Mouse (Mus musculus) CH12F3 (cell line): ENCODE results near the gene Gm27029.
"Not testable (repeated sequence)": the region's sequence is repeated elsewhere in the genome, so short reads cannot be mapped to it uniquely, and the experiment has no call there.

Experiments used
- in situ Hi-C: fragments of 300-500 bp; cut with MboI; formaldehyde crosslinking; loops from 2 replicates; pipeline ENCODE4 v1.14.3; 2020; ENCODE audit warnings: low sequenced_read_pairs

The Gm27029 gene

GRCm38 (mm10) chr11:101457631-101458030 lies 33.0 kb upstream of the Gm27029 start:
- in situ Hi-C loops = no loop called here

DNA sequence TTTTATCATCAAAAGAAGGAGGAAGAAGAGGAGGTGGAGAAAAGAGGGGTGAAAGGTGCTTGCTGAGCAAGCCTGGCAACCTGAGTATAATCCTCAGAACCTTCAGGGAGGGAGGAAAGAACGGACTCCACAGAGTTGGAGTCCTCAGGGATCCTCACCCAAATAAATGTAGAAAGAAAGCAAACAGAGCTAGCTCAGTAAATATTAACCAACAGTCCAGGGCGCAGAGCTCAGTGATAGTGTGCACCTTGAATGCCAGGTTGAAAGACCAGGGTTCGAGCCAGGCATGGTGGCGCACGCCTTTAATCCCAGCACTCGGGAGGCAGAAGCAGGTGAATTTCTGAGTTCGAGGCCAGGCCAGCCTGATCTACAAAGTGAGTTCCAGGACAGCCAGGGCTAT lies 31.0 kb upstream of the Gm27029 start:
- in situ Hi-C loops = no loop called here

DNA sequence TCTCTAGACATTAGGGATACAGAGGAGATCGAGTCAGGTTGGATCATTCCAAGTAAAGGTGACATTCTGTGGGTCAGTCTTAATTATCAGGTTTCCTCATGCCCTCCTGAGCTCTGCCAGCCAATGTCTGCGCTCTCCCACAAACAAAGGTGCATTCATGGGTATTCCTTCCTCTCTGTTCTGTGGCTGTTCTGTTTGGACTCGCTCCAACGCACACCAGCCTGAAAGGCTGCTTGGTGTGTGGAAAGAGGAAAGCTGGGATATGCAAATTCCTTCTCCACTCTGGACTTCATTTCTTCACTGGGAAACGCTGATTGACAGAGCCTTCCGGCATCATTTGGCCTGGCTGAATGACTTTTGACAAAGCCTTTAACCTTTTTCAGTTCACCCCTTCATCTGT lies 30.1 kb upstream of the Gm27029 start:
- in situ Hi-C loops = no loop called here

DNA sequence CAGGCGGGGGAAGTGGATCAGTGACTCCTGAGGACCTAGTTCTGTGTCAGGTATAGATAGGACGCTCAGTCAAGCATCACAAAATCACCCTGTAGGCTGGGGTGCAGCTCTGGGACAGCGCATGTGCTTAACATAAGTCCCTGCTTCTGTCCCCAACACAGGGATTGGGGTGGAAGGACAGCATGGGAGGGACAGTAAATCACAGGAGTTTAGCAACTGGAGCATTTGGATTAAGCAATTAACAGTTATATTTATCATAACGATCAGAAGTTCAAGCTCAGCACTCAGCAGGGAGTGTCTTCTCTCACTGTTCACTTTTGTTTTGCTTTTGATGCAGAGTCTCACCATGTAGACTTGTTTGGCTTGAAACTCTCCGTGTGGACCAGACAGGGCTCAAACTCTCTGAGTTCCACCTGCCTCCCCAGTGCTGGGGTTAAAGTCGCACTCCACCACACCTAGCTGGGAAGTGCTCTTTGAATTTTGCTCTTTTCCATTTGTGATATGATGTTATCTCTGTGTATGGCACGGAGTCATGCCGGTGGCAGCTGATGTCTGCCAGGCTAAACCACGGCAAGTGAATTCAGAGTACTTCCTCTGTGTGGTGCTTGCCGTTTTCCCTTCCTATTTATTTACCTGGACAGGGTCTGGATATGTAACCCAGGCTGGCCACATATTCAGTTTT lies 27.6 kb upstream of the Gm27029 start:
- in situ Hi-C loops = no loop called here

DNA sequence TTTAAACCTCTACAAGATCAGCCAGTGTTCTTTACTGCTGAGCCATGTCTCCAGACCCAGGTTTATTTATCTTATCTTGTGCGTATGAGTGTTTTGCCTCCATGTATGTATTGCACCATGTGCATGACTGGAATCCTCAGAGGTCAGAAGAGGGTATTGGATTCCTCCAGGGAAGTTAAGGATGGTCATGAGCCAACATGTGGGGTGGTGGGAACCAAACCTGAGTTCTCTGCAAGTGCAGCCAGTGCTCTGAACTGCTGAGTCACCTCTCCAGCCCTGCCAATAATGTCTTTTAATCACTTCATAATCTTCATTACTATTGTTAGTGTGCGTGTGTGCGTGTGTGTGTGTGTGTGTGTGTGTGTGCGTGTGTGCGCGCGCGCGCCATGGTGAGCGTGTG lies 26.9 kb upstream of the Gm27029 start:
- in situ Hi-C loops = no loop called here

- in situ Hi-C loops = no loop called here
Observed at GRCm38 (mm10) chr11:101450394-101450793, 25.8 kb upstream of the Gm27029 start.

- in situ Hi-C loops = not testable (repeated sequence)
Observed at GRCm38 (mm10) chr11:101449596-101449995, 25.0 kb upstream of the Gm27029 start.

GRCm38 (mm10) chr11:101448899-101449298 lies 24.3 kb upstream of the Gm27029 start:
- in situ Hi-C loops = no loop called here

DNA sequence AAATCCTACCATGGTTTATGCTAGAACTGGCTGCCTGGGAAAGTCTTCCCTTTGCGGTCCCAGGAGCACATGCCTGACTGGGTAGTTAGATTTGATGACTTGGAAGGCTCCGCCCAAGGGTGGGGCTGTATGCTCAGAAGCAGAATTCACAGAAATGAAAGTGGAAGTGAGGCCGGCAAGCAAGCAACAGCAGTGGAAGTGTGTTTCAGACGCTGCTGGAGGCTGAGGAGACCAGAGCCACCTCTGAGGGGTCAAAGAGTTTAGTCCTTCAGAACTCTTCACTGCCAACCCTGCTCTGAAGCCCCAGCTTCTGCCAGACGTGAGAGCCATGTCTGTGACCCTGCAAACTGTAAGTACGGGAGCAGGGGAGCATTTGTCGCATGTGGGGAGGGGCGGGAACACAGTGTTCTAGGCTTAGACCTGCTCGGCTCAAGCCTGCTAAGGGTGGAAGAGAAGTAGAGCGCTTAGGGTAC lies 23.7 kb upstream of the Gm27029 start, which contains the start of gene Ifi35:
Gene Ifi35, plus strand, starts transcription at position 134 of the 473 bp plus-strand sequence.
- in situ Hi-C loops = no loop called here

DNA sequence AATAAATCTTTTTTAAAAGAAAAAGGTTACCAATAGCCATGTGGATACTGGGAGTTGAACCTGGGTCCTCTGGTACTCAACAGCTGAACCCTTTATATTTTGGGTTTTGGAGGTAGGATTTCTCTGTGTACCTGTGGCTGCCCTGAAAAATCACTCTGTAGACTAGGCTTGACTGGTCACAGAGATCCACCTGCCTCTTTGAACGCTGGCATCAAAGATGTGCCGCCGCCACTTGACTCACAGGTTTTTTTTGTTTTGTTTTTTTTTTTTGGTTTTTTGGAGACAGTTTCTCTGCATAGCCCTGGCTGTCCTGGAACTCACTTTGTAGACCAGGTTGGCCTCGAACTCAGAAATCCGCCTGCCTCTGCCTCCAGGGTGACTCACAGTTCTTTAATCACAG lies 23.2 kb upstream of the Gm27029 start:
- in situ Hi-C loops = no loop called here

- in situ Hi-C loops = not testable (repeated sequence)
Observed at GRCm38 (mm10) chr11:101446860-101447259, 22.3 kb upstream of the Gm27029 start.

DNA sequence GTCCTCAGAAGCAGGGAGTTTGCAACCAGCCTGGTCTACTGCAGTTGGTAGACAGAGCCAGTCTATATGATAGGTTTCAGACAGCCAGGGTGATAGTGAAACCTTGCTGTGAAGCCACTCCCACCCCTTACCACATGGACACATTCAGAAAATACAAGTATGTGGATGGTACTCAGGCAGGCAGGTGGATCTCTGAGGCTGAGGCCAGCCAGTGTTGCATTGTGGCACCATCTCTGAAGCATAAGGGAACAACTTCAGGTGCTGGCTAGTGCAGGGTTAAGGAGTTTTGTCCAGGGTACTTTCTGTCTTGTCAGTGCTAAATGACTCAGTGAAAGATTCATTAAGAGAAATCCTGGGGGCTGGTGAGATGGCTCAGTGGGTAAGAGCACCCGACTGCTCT lies 21.7 kb upstream of the Gm27029 start:
- in situ Hi-C loops = no loop called here

DNA sequence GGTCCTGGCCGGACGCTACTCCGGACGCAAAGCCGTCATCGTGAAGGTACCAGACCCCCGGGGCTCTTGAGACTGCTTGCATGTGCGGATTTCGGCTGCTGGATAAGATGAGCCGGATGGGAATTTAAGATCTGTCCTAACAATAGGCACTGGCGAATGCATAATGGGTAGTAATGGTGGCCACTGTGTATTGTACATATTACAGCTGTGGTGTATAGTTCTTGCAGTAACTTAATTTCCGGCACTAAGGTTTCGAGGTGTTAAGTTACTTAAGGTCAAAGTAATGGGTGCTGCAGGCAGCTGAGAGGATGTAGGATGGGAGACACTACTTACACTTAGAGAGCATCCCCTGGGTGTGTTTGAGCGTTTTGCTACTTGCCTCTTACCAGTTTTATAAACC lies 18.2 kb upstream of the Gm27029 start:
- in situ Hi-C loops = no loop called here

DNA sequence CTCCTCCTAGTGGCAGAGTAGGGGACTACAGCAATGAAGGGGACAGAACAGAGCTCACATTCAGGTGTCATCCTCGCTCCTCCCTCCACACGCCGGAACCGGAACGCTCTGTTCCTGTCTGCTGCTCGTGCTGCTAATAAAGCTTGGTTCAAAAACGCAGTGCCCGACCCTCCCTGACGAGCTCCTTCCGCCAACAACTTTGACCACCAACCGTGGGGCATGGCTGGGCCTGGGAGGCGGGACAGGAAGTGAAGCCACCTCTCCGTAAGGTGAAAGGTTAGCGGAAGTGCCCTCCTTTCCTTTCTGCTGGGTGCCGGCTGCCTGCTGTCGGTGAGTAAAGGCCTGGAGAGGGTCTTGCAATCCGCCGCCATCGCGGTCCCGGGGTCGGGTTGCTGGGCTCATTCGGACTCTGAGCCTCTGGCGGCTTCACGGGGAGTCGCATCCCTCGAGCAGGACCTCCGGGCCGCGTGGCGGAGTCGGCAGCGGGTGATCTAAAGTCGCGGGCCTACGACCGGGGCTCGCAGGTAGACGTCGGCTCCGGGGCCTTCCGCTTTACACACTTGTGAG lies 17.6 kb upstream of the Gm27029 start, which contains the start of gene Rpl27:
Gene Rpl27, plus strand, starts transcription at position 172 of the 567 bp plus-strand sequence.
- in situ Hi-C loops = no loop called here

- in situ Hi-C loops = not testable (repeated sequence)
Observed at GRCm38 (mm10) chr11:101441450-101442126, 17.0 kb upstream of the Gm27029 start.

DNA sequence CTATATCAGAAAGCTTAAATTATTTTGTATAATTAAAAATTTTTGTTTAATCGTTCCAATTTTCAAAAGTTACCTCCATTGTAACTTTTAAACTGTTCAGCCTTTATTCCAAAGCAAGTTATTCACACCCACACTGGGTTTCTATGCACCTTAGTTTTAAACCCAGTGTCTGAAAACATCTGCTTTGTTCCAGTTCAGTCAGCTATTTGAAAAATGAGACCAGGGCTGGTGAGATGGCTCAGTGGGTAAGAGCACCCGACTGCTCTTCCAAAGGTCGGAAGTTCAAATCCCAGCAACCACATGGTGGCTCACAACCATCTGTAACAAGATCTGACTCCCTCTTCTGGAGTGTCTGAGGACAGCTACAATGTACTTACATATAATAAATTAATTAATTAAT lies 13.4 kb upstream of the Gm27029 start:
- in situ Hi-C loops = not testable (repeated sequence)

DNA sequence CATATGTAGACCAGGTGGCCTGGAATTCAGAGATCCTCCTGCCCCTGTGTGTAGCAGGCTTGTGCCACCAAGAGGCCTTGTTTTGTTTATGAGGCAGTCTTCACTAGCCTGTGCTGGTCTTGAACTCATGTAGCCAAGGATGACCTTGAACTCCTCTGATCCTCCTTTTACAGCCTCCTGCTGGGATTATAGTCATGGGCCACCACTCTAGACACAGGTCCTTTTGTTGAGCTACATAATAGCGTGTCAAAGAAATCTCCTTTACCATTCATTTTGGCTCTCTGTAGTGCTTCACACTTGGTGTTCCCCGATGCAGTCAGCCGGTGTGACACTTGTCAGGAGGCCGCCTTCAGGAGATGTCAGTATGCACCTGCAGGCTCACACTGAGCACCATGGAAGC lies 12.3 kb upstream of the Gm27029 start:
- in situ Hi-C loops = no loop called here

GRCm38 (mm10) chr11:101435831-101436230 lies 11.2 kb upstream of the Gm27029 start:
- in situ Hi-C loops = no loop called here

DNA sequence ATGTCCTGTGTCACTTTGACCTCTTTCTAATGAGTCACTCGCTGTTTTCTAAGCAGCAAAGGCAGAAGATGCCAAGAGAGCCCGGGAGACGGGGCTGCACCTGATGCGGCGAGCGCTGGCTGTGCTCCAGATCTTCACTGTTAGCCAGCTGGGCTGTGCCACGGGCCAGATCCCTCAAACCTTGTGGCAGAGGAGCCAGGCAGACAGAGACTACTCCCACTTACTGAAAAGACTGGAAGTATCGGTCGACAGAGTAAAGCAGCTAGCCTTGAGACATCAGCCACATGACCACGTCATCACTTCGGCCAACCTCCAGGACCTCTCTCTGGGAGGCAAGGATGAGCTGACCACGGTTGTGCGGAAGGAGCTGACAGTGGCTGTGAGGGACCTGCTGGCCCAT lies 8.8 kb upstream of the Gm27029 start:
- in situ Hi-C loops = no loop called here

DNA sequence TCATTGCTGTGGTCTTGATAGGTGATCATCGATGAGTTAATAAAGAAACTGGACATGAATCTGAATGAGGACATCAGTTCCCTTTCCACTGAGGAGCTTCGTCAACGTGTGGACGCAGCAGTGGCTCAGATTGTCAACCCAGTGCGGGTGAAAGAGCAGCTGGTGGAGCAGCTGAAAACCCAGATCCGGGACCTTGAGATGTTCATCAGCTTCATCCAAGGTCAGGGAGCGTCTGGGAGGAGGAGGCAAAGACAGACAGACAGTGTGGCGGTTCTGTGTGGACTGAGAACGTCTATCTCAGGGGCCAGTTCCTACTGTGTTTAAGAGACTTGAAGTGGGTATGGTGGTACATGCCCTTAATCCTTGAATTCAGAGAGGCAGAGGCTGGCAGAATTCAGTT lies 6.7 kb upstream of the Gm27029 start:
- in situ Hi-C loops = no loop called here

- in situ Hi-C loops = no loop called here
Observed at GRCm38 (mm10) chr11:101426165-101426564, 1.6 kb upstream of the Gm27029 start.
